Mouse (Mus musculus): ENCODE results near the gene Nccrp1. TPM values are rescaled to one million over a fixed set of nuclear protein-coding genes. Genes with fewer than 3 reads are reported as not detected.
"Not testable (repeated sequence)": the region's sequence is repeated elsewhere in the genome, so short reads cannot be mapped to it uniquely, and the experiment has no call there.

Nccrp1 gene
- polyA plus RNA-seq, 1 experiment from 2014 or later: not detected

DNA sequence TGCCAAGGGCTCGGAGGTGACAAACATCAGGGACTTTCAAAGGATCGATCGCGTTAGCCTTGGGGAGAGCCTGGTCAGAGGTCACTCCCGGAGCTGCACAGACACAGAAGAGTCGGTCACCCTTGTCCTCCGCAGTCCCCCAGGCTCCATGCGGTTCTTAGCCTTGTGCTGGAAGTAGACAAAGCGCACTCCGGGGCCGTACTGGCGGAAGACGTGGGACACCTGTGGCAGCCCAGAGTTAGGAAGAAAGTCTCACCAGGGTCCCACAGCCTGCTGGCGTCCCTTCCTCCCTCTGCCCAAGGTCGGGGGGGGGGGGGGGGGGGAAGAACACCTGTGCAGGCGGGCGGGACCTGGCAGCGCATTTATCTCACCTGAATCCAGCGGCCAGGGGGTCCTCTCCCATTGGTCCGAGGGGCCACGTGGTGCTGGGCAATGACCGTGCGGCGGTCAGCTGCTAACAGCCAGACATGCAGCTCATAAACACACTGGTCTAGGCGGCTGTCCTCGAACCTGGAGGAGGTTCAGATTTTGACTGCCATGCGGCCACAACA lies 2.9 kb downstream of the Nccrp1 start:
- ATAC-seq: peak; percentile 62
- 4% methylated on average over 23 of the region's 27 CpGs for WGBS
- 0 out of 2 replicates have a peak overlapping the region, but pooled peaks have one; percentile 17 for H3K9ac ChIP-seq (ENCODE audit: low read depth, low read length)

GRCm38 (mm10) chr7:28540526-28540925 lies 6.5 kb downstream of the Nccrp1 start, which contains the start of gene Sycn:
Gene Sycn, plus strand, starts transcription at chr7:28540885.
- 29% methylated on average over 4 of the region's 4 CpGs for WGBS
- no peaks in the 10 kb centered on the region for H3K36me3 ChIP-seq (ENCODE audit: control insufficient read depth, insufficient read depth)
- no peaks in the 10 kb centered on the region for H3K4me1 ChIP-seq (replicated peaks; ENCODE audit: control insufficient read depth, insufficient read depth, low read length)
- no peak for TF ChIP-seq CTCF (IDR thresholded peaks at IDR 0.05; ENCODE audit: low read depth)
- H3K27ac ChIP-seq (ENCODE audit: low read depth, low read length): no peak within 1 kb of the TSS
- peaks cover 7% of the 10 kb centered on the region; the same call in 1 of the 2 replicates for H3K27me3 ChIP-seq (replicated peaks; ENCODE audit: control insufficient read depth, insufficient read depth, low read length)
- H3K4me2 ChIP-seq (replicated peaks; ENCODE audit: low read depth): no peak within 1 kb of the TSS
- no peak within 1 kb of the TSS for H3K9ac ChIP-seq (ENCODE audit: low read depth, low read length)
- no peak within 1 kb of the TSS for H3K4me3 ChIP-seq (ENCODE audit: low read depth, low read length)
- no peaks in the 10 kb centered on the region for H3K9me3 ChIP-seq (ENCODE audit: control insufficient read depth)
- peak; percentile 20; the same call in 1 of the 2 replicates for ATAC-seq

More for the DNA sequence above, 2.9 kb downstream of the Nccrp1 start:
- Histone ChIP-seq H3K4me2 (replicated peaks; ENCODE audit: low read depth) (peak overlapping the region; percentile 54), H3K27me3 (replicated peaks; ENCODE audit: control insufficient read depth, insufficient read depth, low read length) (peaks cover 26% of the 10 kb centered on the region), H3K9me3 (ENCODE audit: control insufficient read depth) (no peaks in the 10 kb centered on the region), H3K4me1 (replicated peaks; ENCODE audit: control insufficient read depth, insufficient read depth, low read length) (no peaks in the 10 kb centered on the region), H3K4me3 (ENCODE audit: low read depth, low read length) (0 out of 2 replicates have a peak overlapping the region, but pooled peaks have one; percentile 3), H3K36me3 (ENCODE audit: control insufficient read depth, insufficient read depth) (no peaks in the 10 kb centered on the region), H3K27ac (ENCODE audit: low read depth, low read length) (no peak overlapping the region)
- no peak for TF ChIP-seq CTCF (IDR thresholded peaks at IDR 0.05; ENCODE audit: low read depth)

- 62% methylated on average over 6 of the region's 6 CpGs for WGBS
- not testable (repeated sequence) for ATAC-seq
These were observed 8.2 kb downstream of the Nccrp1 start for GRCm38 (mm10) chr7:28538886-28539285.

DNA sequence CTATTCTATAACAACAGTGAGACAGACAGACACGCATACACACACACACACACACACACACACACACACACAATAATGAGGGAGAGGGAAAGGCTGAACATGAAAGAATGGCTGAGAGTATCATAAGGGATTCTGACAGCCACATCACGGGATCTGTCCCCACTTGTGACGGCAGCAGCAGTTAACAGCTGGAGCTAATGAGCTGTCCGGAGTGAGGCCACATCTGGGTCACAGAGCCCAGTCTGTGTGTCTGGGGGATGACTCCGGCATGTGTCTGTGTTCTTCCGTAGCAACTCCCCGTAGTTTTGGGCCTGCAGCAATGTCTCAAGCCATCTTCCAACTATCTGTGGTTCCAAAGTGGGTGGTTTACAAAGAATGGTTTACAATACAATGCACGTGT lies 15.0 kb downstream of the Nccrp1 start:
- Histone ChIP-seq H3K4me3 (ENCODE audit: low read depth, low read length) (no peak overlapping the region), H3K4me2 (replicated peaks; ENCODE audit: low read depth) (no peak overlapping the region), H3K27me3 (replicated peaks; ENCODE audit: control insufficient read depth, insufficient read depth, low read length) (no peaks in the 10 kb centered on the region), H3K4me1 (replicated peaks; ENCODE audit: control insufficient read depth, insufficient read depth, low read length) (no peaks in the 10 kb centered on the region), H3K9ac (ENCODE audit: low read depth, low read length) (no peak overlapping the region), H3K36me3 (ENCODE audit: control insufficient read depth, insufficient read depth) (no peaks in the 10 kb centered on the region), H3K27ac (ENCODE audit: low read depth, low read length) (no peak overlapping the region), H3K9me3 (ENCODE audit: control insufficient read depth) (no peaks in the 10 kb centered on the region)
- WGBS: 79% methylated on average over 8 of the region's 8 CpGs
- no peak for TF ChIP-seq CTCF (IDR thresholded peaks at IDR 0.05; ENCODE audit: low read depth)
- ATAC-seq: no peak

More at GRCm38 (mm10) chr7:28538886-28539285, 8.2 kb downstream of the Nccrp1 start:
- not testable (repeated sequence) for H3K4me1 ChIP-seq (replicated peaks; ENCODE audit: control insufficient read depth, insufficient read depth, low read length); H3K36me3 ChIP-seq (ENCODE audit: control insufficient read depth, insufficient read depth); H3K27ac ChIP-seq (ENCODE audit: low read depth, low read length); H3K27me3 ChIP-seq (replicated peaks; ENCODE audit: control insufficient read depth, insufficient read depth, low read length); H3K4me2 ChIP-seq (replicated peaks; ENCODE audit: low read depth); H3K9ac ChIP-seq (ENCODE audit: low read depth, low read length); H3K4me3 ChIP-seq (ENCODE audit: low read depth, low read length); H3K9me3 ChIP-seq (ENCODE audit: control insufficient read depth)

DNA sequence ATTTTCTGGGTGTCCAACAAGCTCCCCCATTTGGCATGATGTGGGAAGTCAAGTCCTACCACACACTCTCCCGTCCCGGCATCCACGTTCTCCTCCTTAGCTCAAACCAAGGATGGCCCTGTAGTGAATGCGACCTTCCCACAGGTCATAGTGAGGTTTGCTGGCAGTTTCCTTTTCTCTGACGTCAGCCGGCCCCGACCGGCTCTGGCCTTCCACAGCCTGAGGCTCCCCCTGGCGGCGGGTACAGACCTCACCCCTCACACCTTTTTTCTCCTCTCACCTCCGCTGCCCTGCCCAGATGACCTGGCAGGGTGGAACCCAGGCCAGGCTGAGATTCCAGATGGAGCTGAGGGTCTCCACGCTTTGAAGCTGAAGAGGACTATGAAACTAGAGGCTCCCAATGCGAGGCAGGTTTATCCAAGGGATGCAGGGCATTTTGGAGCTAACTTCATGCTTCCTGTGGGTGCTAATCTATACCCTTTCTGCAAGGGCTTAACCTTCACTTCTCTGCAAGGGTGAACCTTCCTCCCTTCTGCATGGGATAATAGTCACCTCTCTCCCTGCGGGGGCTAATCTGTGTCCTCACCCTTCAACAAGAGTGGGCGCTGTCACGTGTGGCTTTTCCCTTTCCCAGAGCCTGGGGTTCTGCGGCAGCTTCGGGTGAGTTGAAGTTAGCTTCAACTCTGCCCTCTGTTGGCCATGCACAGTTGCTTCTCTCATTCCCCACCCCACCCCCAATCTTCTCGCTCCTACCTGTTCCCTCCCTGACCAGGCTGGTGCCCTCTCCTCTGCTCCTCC lies 18.9 kb downstream of the Nccrp1 start:
- 7% methylated on average over 19 of the region's 19 CpGs for WGBS
- peak; percentile 93 for TF ChIP-seq CTCF (IDR thresholded peaks at IDR 0.05; ENCODE audit: low read depth)
- Histone ChIP-seq H3K27ac (ENCODE audit: low read depth, low read length) (no peak overlapping the region), H3K4me2 (replicated peaks; ENCODE audit: low read depth) (no peak overlapping the region), H3K9me3 (ENCODE audit: control insufficient read depth) (no peaks in the 10 kb centered on the region), H3K4me1 (replicated peaks; ENCODE audit: control insufficient read depth, insufficient read depth, low read length) (no peaks in the 10 kb centered on the region), H3K9ac (ENCODE audit: low read depth, low read length) (no peak overlapping the region), H3K36me3 (ENCODE audit: control insufficient read depth, insufficient read depth) (no peaks in the 10 kb centered on the region), H3K27me3 (replicated peaks; ENCODE audit: control insufficient read depth, insufficient read depth, low read length) (no peaks in the 10 kb centered on the region), H3K4me3 (ENCODE audit: low read depth, low read length) (no peak overlapping the region)
- peak; percentile 74 for ATAC-seq

- H3K4me2 ChIP-seq (replicated peaks; ENCODE audit: low read depth); H3K9ac ChIP-seq (ENCODE audit: low read depth, low read length); H3K27me3 ChIP-seq (replicated peaks; ENCODE audit: control insufficient read depth, insufficient read depth, low read length); H3K9me3 ChIP-seq (ENCODE audit: control insufficient read depth); ATAC-seq; H3K4me1 ChIP-seq (replicated peaks; ENCODE audit: control insufficient read depth, insufficient read depth, low read length); H3K36me3 ChIP-seq (ENCODE audit: control insufficient read depth, insufficient read depth); H3K27ac ChIP-seq (ENCODE audit: low read depth, low read length); H3K4me3 ChIP-seq (ENCODE audit: low read depth, low read length): not testable (repeated sequence)
- WGBS: 68% methylated on average over 5 of the region's 6 CpGs
These were observed 24.5 kb downstream of the Nccrp1 start, which contains the start of gene Ifnl3 for GRCm38 (mm10) chr7:28522536-28522935. Gene Ifnl3, plus strand, starts transcription at chr7:28522836.

All from intestine, postnatal 0 days (tissue).